Comparison of ENCODE assay signal across 14 mouse cellular contexts in the genomic region with DNA sequence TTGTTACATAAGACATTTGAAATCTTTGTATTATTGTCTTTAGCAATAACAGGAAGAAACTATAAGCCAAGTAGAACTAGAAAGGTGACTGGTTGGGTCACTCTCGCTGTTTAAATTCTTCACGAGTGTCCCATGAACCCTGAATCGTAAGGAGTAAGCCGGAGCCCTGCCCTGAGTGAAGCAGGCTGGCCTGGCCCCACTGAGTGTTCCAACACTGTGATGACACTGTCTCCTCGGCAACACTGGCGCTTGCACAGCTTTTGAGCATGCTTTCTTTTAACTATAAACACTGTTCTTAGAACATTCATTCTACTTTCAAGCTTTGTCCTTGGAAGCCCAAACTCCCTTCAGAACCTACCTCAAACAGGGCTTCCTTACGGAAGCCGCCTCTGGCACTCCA. TPM values are rescaled to one million over a fixed set of nuclear protein-coding genes. Genes with fewer than 3 reads are reported as not detected.
DNase-seq lines count a peak whose midpoint lies in the region; ATAC-seq and TF ChIP-seq lines count a peak whose summit lies in the region.
"Had no signal": no experiment of that assay in that cellular context is flagged by ENCODE, and none has a peak within 500 bp of the region (broad histone marks: within the 10 kb centered on the region; RNA-seq: fewer than 3 reads in every experiment).

No protein-coding gene starts in this region.

- H3K36me3 ChIP-seq in forebrain, postnatal 0 days (ENCODE audit: insufficient read depth) = no peaks in the 10 kb centered on the region
- H3K36me3 ChIP-seq in forebrain, embryonic 11.5 days (ENCODE audit: control insufficient read depth, insufficient read depth, low read length) = no peaks in the 10 kb centered on the region
- H3K36me3 ChIP-seq: forebrain, embryonic 12.5 days; midbrain, embryonic 13.5 days had no signal

- no peak overlapping the region for H3K4me3 ChIP-seq in forebrain, postnatal 0 days (ENCODE audit: low read depth, low read length)
- no peak overlapping the region for H3K4me3 ChIP-seq in forebrain, embryonic 11.5 days (ENCODE audit: low read depth, low read length)
- H3K4me3 ChIP-seq in layer of hippocampus, adult 2 months = no peak overlapping the region
- H3K4me3 ChIP-seq: forebrain, embryonic 12.5 days; midbrain, embryonic 13.5 days had no signal

- TF ChIP-seq CTCF in forebrain, postnatal 0 days (IDR thresholded peaks at IDR 0.05; ENCODE audit: low read depth) = no peak
- no peak for TF ChIP-seq CTCF in layer of hippocampus, adult 2 months (conservative IDR thresholded peaks at IDR 0.05)

- peak; percentile 55; the same call in 1 of the 2 replicates for ATAC-seq in forebrain, postnatal 0 days
- ATAC-seq in forebrain, embryonic 11.5 days (replicated peaks; ENCODE audit: low FRiP score) = no peak
- ATAC-seq in erythroblast, adult 5-6 weeks (replicated peaks; ENCODE audit: low FRiP score, poor library complexity, severe bottlenecking) = no peak
- no peak for ATAC-seq in megakaryocyte, adult 5-6 weeks (ENCODE audit: poor library complexity, severe bottlenecking)
- ATAC-seq: midbrain, embryonic 13.5 days had no signal

- no peak overlapping the region for H3K4me2 ChIP-seq in forebrain, postnatal 0 days (ENCODE audit: low read depth)
- no peak overlapping the region for H3K4me2 ChIP-seq in forebrain, embryonic 11.5 days (ENCODE audit: low read depth, low read length, severe bottlenecking)
- H3K4me2 ChIP-seq: forebrain, embryonic 12.5 days; hindbrain, embryonic 14.5 days; midbrain, embryonic 13.5 days had no signal

- H3K9ac ChIP-seq in forebrain, postnatal 0 days = no peak overlapping the region
- no peak overlapping the region for H3K9ac ChIP-seq in forebrain, embryonic 11.5 days (ENCODE audit: low read length)
- H3K9ac ChIP-seq: forebrain, embryonic 12.5 days; hindbrain, embryonic 14.5 days; liver, embryonic 14.5 days; midbrain, embryonic 13.5 days had no signal

- no peaks in the 10 kb centered on the region for H3K9me3 ChIP-seq in forebrain, postnatal 0 days (ENCODE audit: low read length)
- H3K9me3 ChIP-seq in forebrain, embryonic 11.5 days (ENCODE audit: control insufficient read depth, low read length) = no peaks in the 10 kb centered on the region
- H3K9me3 ChIP-seq: forebrain, embryonic 12.5 days; midbrain, embryonic 13.5 days had no signal

- intact Hi-C loops in heart, postnatal 36 days (cut with DNase I) = no loop called here

- no peak for DNase-seq in forebrain, postnatal 0 days
- no peak for DNase-seq in forebrain, embryonic 11.5 days (ENCODE audit: low spot score)
- DNase-seq in layer of hippocampus, adult 2 months (ENCODE audit: low spot score in 2 of 2) = peak; percentile 15 to 16
- no peak for DNase-seq in layer of hippocampus, adult 9-10 months (ENCODE audit: low spot score)
- peak; percentile 13 to 17 for DNase-seq in heart, postnatal 36 days
- DNase-seq in lung, postnatal 36 days = peak; percentile 66
- DNase-seq: cerebellum, adult 9-10 months; kidney, postnatal 25 days had no signal

- H3K4me1 ChIP-seq in forebrain, postnatal 0 days (ENCODE audit: insufficient read depth) = no peaks in the 10 kb centered on the region
- H3K4me1 ChIP-seq in forebrain, embryonic 11.5 days (replicated peaks; ENCODE audit: control insufficient read depth, insufficient read depth, low read length) = no peaks in the 10 kb centered on the region
- H3K4me1 ChIP-seq: forebrain, embryonic 12.5 days had no signal

- 83% methylated on average over 8 of the region's 8 CpGs for WGBS in forebrain, postnatal 0 days
- 92% methylated on average over 8 of the region's 8 CpGs for WGBS in forebrain, embryonic 11.5 days

- no peak overlapping the region for H3K27ac ChIP-seq in forebrain, postnatal 0 days (ENCODE audit: low read depth, low read length)
- H3K27ac ChIP-seq in forebrain, embryonic 11.5 days (ENCODE audit: low read depth, low read length) = no peak overlapping the region
- H3K27ac ChIP-seq in layer of hippocampus, adult 2 months = peak overlapping the region; percentile 39; the same call in 1 of the 2 replicates
- H3K27ac ChIP-seq: forebrain, embryonic 12.5 days; hindbrain, embryonic 14.5 days; liver, embryonic 14.5 days; midbrain, embryonic 13.5 days had no signal

- H3K27me3 ChIP-seq in forebrain, postnatal 0 days (ENCODE audit: insufficient read depth, low read length) = no peaks in the 10 kb centered on the region
- H3K27me3 ChIP-seq in forebrain, embryonic 11.5 days (ENCODE audit: control insufficient read depth, insufficient read depth, low read length) = no peaks in the 10 kb centered on the region
- H3K27me3 ChIP-seq: forebrain, embryonic 12.5 days; midbrain, embryonic 13.5 days had no signal

RNA-seq across cellular contexts. Expression of a gene that starts 57.1 kb away (rescaled TPM):
- 22.7 and 24.5 TPM in 2 replicates for total RNA-seq in forebrain, postnatal 0 days (2014; rRNA removed)
- 47.2 and 52.6 TPM in 2 replicates for polyA plus RNA-seq in forebrain, postnatal 0 days (2015; fragmentation: Nextera tagmentation; extraction: Ambion mirVana)
- polyA plus RNA-seq in forebrain, embryonic 11.5 days (2014; fragmentation: Nextera tagmentation; extraction: Ambion mirVana) = 51.6 and 55.1 TPM in 2 replicates
- 10 to 100 TPM; 21.4 to 22.6 TPM for total RNA-seq in layer of hippocampus, adult 2 months (2021)
- 10 to 100 TPM; 10.2 to 10.6 TPM for total RNA-seq in heart, postnatal 36 days (2021)
- total RNA-seq in erythroblast, adult 5-6 weeks (2015; ENCODE audit: low replicate concordance) = 5.2 and 15.0 TPM in 2 replicates
- 10.6 and 12.1 TPM in 2 replicates for total RNA-seq in erythroblast, adult 5-6 weeks (2017; ENCODE audit: low replicate concordance)
- total RNA-seq in megakaryocyte, adult 5-6 weeks (2015) = 40.7 and 43.5 TPM in 2 replicates
- total RNA-seq in megakaryocyte, adult 5-6 weeks (2017) = 25.6 and 30.0 TPM in 2 replicates

RNA-seq across cellular contexts. Expression of a gene that starts 57.4 kb away (rescaled TPM):
- total RNA-seq in forebrain, postnatal 0 days (2014; rRNA removed) = 17.5 and 21.5 TPM in 2 replicates
- polyA plus RNA-seq in forebrain, postnatal 0 days (2015; fragmentation: Nextera tagmentation; extraction: Ambion mirVana) = 13.6 and 15.3 TPM in 2 replicates
- 14.7 and 15.9 TPM in 2 replicates for polyA plus RNA-seq in forebrain, embryonic 11.5 days (2014; fragmentation: Nextera tagmentation; extraction: Ambion mirVana)
- total RNA-seq in layer of hippocampus, adult 2 months (2021) = 1 to 10 TPM; 6.1 to 6.9 TPM
- 1 to 10 TPM; 5.1 TPM for total RNA-seq in heart, postnatal 36 days (2021)
- 3.8 and 4.2 TPM in 2 replicates for total RNA-seq in erythroblast, adult 5-6 weeks (2015; ENCODE audit: low replicate concordance)
- 0.09 and 3.9 TPM in 2 replicates for total RNA-seq in erythroblast, adult 5-6 weeks (2017; ENCODE audit: low replicate concordance)
- 8.1 and 9.0 TPM in 2 replicates for total RNA-seq in megakaryocyte, adult 5-6 weeks (2015)
- total RNA-seq in megakaryocyte, adult 5-6 weeks (2017) = 9.5 and 13.3 TPM in 2 replicates

Comparison
In these comparisons a context has a peak if more than half of its experiments do, and no peak if none do; other contexts are left out.
1. DNase-seq: peak in layer of hippocampus, adult 2 months (2 of 2), heart, postnatal 36 days (2 of 2) and lung, postnatal 36 days (single experiment); none in forebrain, postnatal 0 days (single experiment), forebrain, embryonic 11.5 days (single experiment) and layer of hippocampus, adult 9-10 months (single experiment).